In the genomic region with DNA sequence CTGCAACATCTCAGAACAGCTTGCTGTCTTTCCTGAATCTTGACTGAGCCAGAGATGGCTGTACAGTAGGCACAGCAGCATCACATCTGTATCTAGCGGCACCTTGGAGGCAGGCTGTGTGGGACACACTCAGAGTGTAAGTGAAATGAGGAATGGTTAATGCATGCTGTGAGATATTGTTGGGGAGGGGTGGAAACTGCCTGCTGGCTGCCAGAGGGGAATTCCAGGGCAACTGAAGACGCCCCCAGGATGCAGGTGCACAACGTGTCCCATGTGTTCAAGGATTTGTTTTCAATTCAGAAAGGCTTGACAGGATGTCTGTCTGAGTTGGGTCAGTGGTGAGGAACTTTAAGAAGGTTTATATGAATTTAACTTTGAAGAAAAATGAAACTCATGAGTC, we compare ENCODE assay signal across 16 mouse cellular contexts.
"Had no signal": no experiment of that assay in that cellular context is flagged by ENCODE, and none has a peak within 500 bp of the region (broad histone marks: within the 10 kb centered on the region; RNA-seq: fewer than 3 reads in every experiment).

No protein-coding gene starts in this region.

- H3K27me3 ChIP-seq: neural tube, embryonic 13.5 days; neural tube, embryonic 15.5 days; stomach, embryonic 15.5 days had no signal

- H3K4me1 ChIP-seq: neural tube, embryonic 13.5 days; neural tube, embryonic 15.5 days; stomach, embryonic 15.5 days had no signal

- H3K27ac ChIP-seq: neural tube, embryonic 13.5 days; neural tube, embryonic 15.5 days; stomach, embryonic 15.5 days; stomach, postnatal 0 days had no signal

- H3K4me2 ChIP-seq: neural tube, embryonic 13.5 days; neural tube, embryonic 15.5 days; stomach, embryonic 15.5 days had no signal

- H3K36me3 ChIP-seq: neural tube, embryonic 13.5 days; neural tube, embryonic 15.5 days; stomach, embryonic 15.5 days had no signal

- H3K9me3 ChIP-seq: neural tube, embryonic 13.5 days; neural tube, embryonic 15.5 days; stomach, embryonic 15.5 days had no signal

- H3K4me3 ChIP-seq: neural tube, embryonic 13.5 days; neural tube, embryonic 15.5 days; stomach, embryonic 15.5 days had no signal

- DNase-seq: retina, postnatal 1 day; right cerebral cortex, adult 18-20 months; right cerebral cortex, postnatal 14 days; right cerebral cortex, postnatal 25 days; right cerebral cortex, postnatal 4 days; spleen, adult 18-20 months; thymus, adult 18-20 months; thymus, adult 2 months; thymus, postnatal 14 days; thymus, postnatal 25 days; thymus, postnatal 36 days; thymus, postnatal 4 days had no signal

- H3K9ac ChIP-seq: neural tube, embryonic 13.5 days; neural tube, embryonic 15.5 days; stomach, embryonic 15.5 days had no signal
